Mouse (Mus musculus): ENCODE measurements at regions not wholly inside any gene's neighbourhood (a gene's known extent, or its start where the extent isn't known, plus 50 kb on each side); places are given as distances from the start of the nearest gene placed in this dataset.

- TF ChIP-seq CTCF (IDR thresholded peaks at IDR 0.05) (no peak), EP300 (IDR thresholded peaks at IDR 0.05; ENCODE audit: insufficient read depth, low read depth, low read length) (no peak)
Measured at GRCm38 (mm10) chr2:72793424-72793823, 186.8 kb downstream of the Sp3 start.
